Mouse (Mus musculus) stomach, postnatal 0 days (tissue): ENCODE measurements around the gene Usp21.

ENCODE experiments used
- CTCF ChIP-seq: IDR thresholded peaks from 2 replicates; pipeline ENCODE4 v1.5.1; 2016; ENCODE audit warnings: antibody characterized with exemption, low read depth, mild to moderate bottlenecking, moderate library complexity
- EP300 ChIP-seq: optimal IDR thresholded peaks from 2 replicates; pipeline ENCODE3; 2016; ENCODE audit warnings: antibody characterized with exemption

- TF ChIP-seq CTCF (no peak), EP300 (no peak)
These were observed 16.2 kb downstream of the Usp21 start for GRCm38 (mm10) chr1:171271622-171272021.
